Mouse (Mus musculus): Measurements from ENCODE around the gene Cfap44. TPM values are rescaled to one million over a fixed set of nuclear protein-coding genes. Genes with fewer than 3 reads are reported as not detected.

Gene Cfap44
- polyA plus RNA-seq, 1 experiment = 3.8 TPM

GRCm38 (mm10) chr16:44475682-44476375, 81.2 kb downstream of the Cfap44 start:
- Histone ChIP-seq H3K4me1 (ENCODE audit: control insufficient read depth, insufficient read depth, low read length) (no peaks in the 10 kb centered on the region), H3K27ac (ENCODE audit: insufficient read depth, low read length) (no peak overlapping the region), H3K4me3 (ENCODE audit: insufficient read depth, low read length) (no peak overlapping the region)
- TF ChIP-seq POLR2A (IDR thresholded peaks at IDR 0.05; ENCODE audit: extremely low read depth, insufficient read depth, low read length) (no peak), CTCF (IDR thresholded peaks at IDR 0.05; ENCODE audit: extremely low read depth, insufficient read depth, low read length) (no peak)

- H3K4me3 ChIP-seq (ENCODE audit: insufficient read depth, low read length) = no peak overlapping the region
- H3K27ac ChIP-seq (ENCODE audit: insufficient read depth, low read length) = no peak overlapping the region
- TF ChIP-seq POLR2A (IDR thresholded peaks at IDR 0.05; ENCODE audit: extremely low read depth, insufficient read depth, low read length) = no peak
- TF ChIP-seq CTCF (IDR thresholded peaks at IDR 0.05; ENCODE audit: extremely low read depth, insufficient read depth, low read length) = no peak
- H3K4me1 ChIP-seq (ENCODE audit: control insufficient read depth, insufficient read depth, low read length) = no peaks in the 10 kb centered on the region
These were observed 84.2 kb downstream of the Cfap44 start for GRCm38 (mm10) chr16:44478767-44479166.

GRCm38 (mm10) chr16:44479852-44480251, 85.3 kb downstream of the Cfap44 start:
- TF ChIP-seq POLR2A (IDR thresholded peaks at IDR 0.05; ENCODE audit: extremely low read depth, insufficient read depth, low read length) (no peak), CTCF (IDR thresholded peaks at IDR 0.05; ENCODE audit: extremely low read depth, insufficient read depth, low read length) (no peak)
- H3K4me3 ChIP-seq (ENCODE audit: insufficient read depth, low read length) = no peak overlapping the region
- H3K4me1 ChIP-seq (ENCODE audit: control insufficient read depth, insufficient read depth, low read length) = no peaks in the 10 kb centered on the region
- no peak overlapping the region for H3K27ac ChIP-seq (ENCODE audit: insufficient read depth, low read length)

- no peaks in the 10 kb centered on the region for H3K4me1 ChIP-seq (ENCODE audit: control insufficient read depth, insufficient read depth, low read length)
- no peak overlapping the region for H3K27ac ChIP-seq (ENCODE audit: insufficient read depth, low read length)
- no peak overlapping the region for H3K4me3 ChIP-seq (ENCODE audit: insufficient read depth, low read length)
- TF ChIP-seq CTCF (IDR thresholded peaks at IDR 0.05; ENCODE audit: extremely low read depth, insufficient read depth, low read length) (0 out of 2 replicates have a peak, but pooled peaks have one; percentile 23), POLR2A (IDR thresholded peaks at IDR 0.05; ENCODE audit: extremely low read depth, insufficient read depth, low read length) (no peak)
These were observed 86.0 kb downstream of the Cfap44 start for GRCm38 (mm10) chr16:44480616-44481015.

- no peak overlapping the region for H3K4me3 ChIP-seq (ENCODE audit: insufficient read depth, low read length)
- TF ChIP-seq POLR2A (IDR thresholded peaks at IDR 0.05; ENCODE audit: extremely low read depth, insufficient read depth, low read length) = no peak
- TF ChIP-seq CTCF (IDR thresholded peaks at IDR 0.05; ENCODE audit: extremely low read depth, insufficient read depth, low read length) = no peak
- no peak overlapping the region for H3K27ac ChIP-seq (ENCODE audit: insufficient read depth, low read length)
- H3K4me1 ChIP-seq (ENCODE audit: control insufficient read depth, insufficient read depth, low read length) = no peaks in the 10 kb centered on the region
These were observed 87.3 kb downstream of the Cfap44 start for GRCm38 (mm10) chr16:44481599-44482593.

- TF ChIP-seq POLR2A (IDR thresholded peaks at IDR 0.05; ENCODE audit: extremely low read depth, insufficient read depth, low read length) (no peak), CTCF (IDR thresholded peaks at IDR 0.05; ENCODE audit: extremely low read depth, insufficient read depth, low read length) (peak; percentile 97)
These were observed 89.5 kb downstream of the Cfap44 start for GRCm38 (mm10) chr16:44484079-44484478.

GRCm38 (mm10) chr16:44484831-44485230, 90.2 kb downstream of the Cfap44 start:
- H3K4me1 ChIP-seq (ENCODE audit: control insufficient read depth, insufficient read depth, low read length) = no peaks in the 10 kb centered on the region
- no peak overlapping the region for H3K27ac ChIP-seq (ENCODE audit: insufficient read depth, low read length)
- TF ChIP-seq CTCF (IDR thresholded peaks at IDR 0.05; ENCODE audit: extremely low read depth, insufficient read depth, low read length) = no peak
- no peak for TF ChIP-seq POLR2A (IDR thresholded peaks at IDR 0.05; ENCODE audit: extremely low read depth, insufficient read depth, low read length)
- H3K4me3 ChIP-seq (ENCODE audit: insufficient read depth, low read length) = no peak overlapping the region

More at GRCm38 (mm10) chr16:44484079-44484478, 89.5 kb downstream of the Cfap44 start:
- Histone ChIP-seq H3K4me3 (ENCODE audit: insufficient read depth, low read length) (no peak overlapping the region), H3K27ac (ENCODE audit: insufficient read depth, low read length) (no peak overlapping the region), H3K4me1 (ENCODE audit: control insufficient read depth, insufficient read depth, low read length) (no peaks in the 10 kb centered on the region)

- no peak for TF ChIP-seq POLR2A (IDR thresholded peaks at IDR 0.05; ENCODE audit: extremely low read depth, insufficient read depth, low read length)
- no peak for TF ChIP-seq CTCF (IDR thresholded peaks at IDR 0.05; ENCODE audit: extremely low read depth, insufficient read depth, low read length)
- H3K4me1 ChIP-seq (ENCODE audit: control insufficient read depth, insufficient read depth, low read length) = no peaks in the 10 kb centered on the region
- no peak overlapping the region for H3K27ac ChIP-seq (ENCODE audit: insufficient read depth, low read length)
- no peak overlapping the region for H3K4me3 ChIP-seq (ENCODE audit: insufficient read depth, low read length)
These were observed 91.1 kb downstream of the Cfap44 start for GRCm38 (mm10) chr16:44485691-44486090.

GRCm38 (mm10) chr16:44486612-44487011, 92.0 kb downstream of the Cfap44 start:
- no peak for TF ChIP-seq POLR2A (IDR thresholded peaks at IDR 0.05; ENCODE audit: extremely low read depth, insufficient read depth, low read length)
- TF ChIP-seq CTCF (IDR thresholded peaks at IDR 0.05; ENCODE audit: extremely low read depth, insufficient read depth, low read length) = no peak
- H3K4me1 ChIP-seq (ENCODE audit: control insufficient read depth, insufficient read depth, low read length) = no peaks in the 10 kb centered on the region
- no peak overlapping the region for H3K4me3 ChIP-seq (ENCODE audit: insufficient read depth, low read length)
- no peak overlapping the region for H3K27ac ChIP-seq (ENCODE audit: insufficient read depth, low read length)
